Mouse (Mus musculus): ENCODE results near the gene Abraxas1.

Gene Abraxas1

DNA sequence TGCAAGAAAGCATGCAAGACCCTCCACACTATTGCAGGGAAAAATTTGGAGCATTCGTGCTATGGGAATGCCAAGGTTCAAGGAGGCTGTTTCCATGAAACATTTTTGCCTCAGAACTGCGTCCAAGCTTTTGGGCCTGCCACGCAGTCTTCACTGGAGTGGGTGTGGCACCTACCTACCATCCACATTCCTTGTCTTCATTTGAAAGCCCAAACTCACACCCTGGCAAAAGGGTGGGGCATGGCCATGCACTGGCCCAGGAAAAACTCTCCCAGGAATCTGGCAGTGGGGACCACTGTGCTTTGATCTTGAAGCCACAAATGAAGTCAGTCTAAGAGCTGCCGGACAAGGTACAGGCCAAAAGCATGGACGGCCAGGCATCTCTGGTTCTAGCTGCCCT, 62.6 kb downstream of the Abraxas1 start:
- in situ Hi-C loops (cut with MboI; ENCODE audit: unreplicated experiment in 2 of 2): no loop called here

All from v-Abl transformed pro-B cells (cell line).